Mouse (Mus musculus): ENCODE results near the gene Pou2f1. TPM values are rescaled to one million over a fixed set of nuclear protein-coding genes. Genes with fewer than 3 reads are reported as not detected.

The Pou2f1 gene
- total and polyA plus RNA-seq, 3 experiments: 4.6 to 10.2 TPM; not detected in 1

GRCm38 (mm10) chr1:166045060-166045893 is 42.8 kb upstream of the Pou2f1 start:
- Histone ChIP-seq H3K4me1 (ENCODE audit: control insufficient read depth in 1 of 2, insufficient read depth in 2 of 2, low read length in 2 of 2) (no peaks in the 10 kb centered on the region; a peak in 1 of 4 replicates), H3K27ac (ENCODE audit: control insufficient read depth, low read depth, low read length) (no peak overlapping the region), H3K9me3 (replicated peaks; ENCODE audit: insufficient read depth, low read length) (no peaks in the 10 kb centered on the region), H3K4me3 (ENCODE audit: control insufficient read depth in 1 of 2, insufficient read depth in 1 of 2, low read depth in 2 of 2, low read length in 2 of 2) (no peak overlapping the region), H3K9ac (ENCODE audit: control insufficient read depth, low read depth, low read length, poor library complexity, severe bottlenecking) (no peak overlapping the region), H3K27me3 (ENCODE audit: control insufficient read depth in 1 of 2, insufficient read depth in 2 of 2, low read length in 2 of 2) (peaks cover 0 to 5% of the 10 kb centered on the region in 2 experiments; a peak in 3 of 4 replicates), H3K79me2 (ENCODE audit: control insufficient read depth, insufficient read depth, low read length, poor library complexity) (no peaks in the 10 kb centered on the region), H3K36me3 (ENCODE audit: control insufficient read depth in 1 of 2, insufficient read depth in 2 of 2, low read length in 2 of 2) (no peaks in the 10 kb centered on the region)
- DNase-seq (ENCODE audit: low read depth, low spot score): no peak
- TF ChIP-seq SIN3A (IDR thresholded peaks at IDR 0.05; ENCODE audit: low read length): no peak

GRCm38 (mm10) chr1:166043451-166044149 is 41.1 kb upstream of the Pou2f1 start:
- DNase-seq (ENCODE audit: low read depth, low spot score): peak; percentile 50
- no peak overlapping the region for H3K27ac ChIP-seq (ENCODE audit: control insufficient read depth, low read depth, low read length)
- H3K36me3 ChIP-seq (ENCODE audit: control insufficient read depth in 1 of 2, insufficient read depth in 2 of 2, low read length in 2 of 2): no peaks in the 10 kb centered on the region
- no peaks in the 10 kb centered on the region; a peak in 1 of 4 replicates for H3K4me1 ChIP-seq (ENCODE audit: control insufficient read depth in 1 of 2, insufficient read depth in 2 of 2, low read length in 2 of 2)
- H3K27me3 ChIP-seq (ENCODE audit: control insufficient read depth in 1 of 2, insufficient read depth in 2 of 2, low read length in 2 of 2): peaks cover 0 to 2% of the 10 kb centered on the region in 2 experiments; a peak in 2 of 4 replicates
- H3K4me3 ChIP-seq (ENCODE audit: control insufficient read depth in 1 of 2, insufficient read depth in 1 of 2, low read depth in 2 of 2, low read length in 2 of 2): no peak overlapping the region
- TF ChIP-seq EP300 (IDR thresholded peaks at IDR 0.05; ENCODE audit: low read depth in 1 of 2, low read length in 2 of 2) (peak in 1 of 2 experiments; percentile 27; a peak in 1 of 4 replicates), TCF12 (IDR thresholded peaks at IDR 0.05; ENCODE audit: low read depth, low read length) (0 out of 2 replicates have a peak, but pooled peaks have one; percentile 13), RCOR1 (IDR thresholded peaks at IDR 0.05; ENCODE audit: low read depth, low read length) (peak; percentile 71), NELFE (IDR thresholded peaks at IDR 0.05; ENCODE audit: low read depth, low read length) (no peak)
- no peaks in the 10 kb centered on the region for H3K9me3 ChIP-seq (replicated peaks; ENCODE audit: insufficient read depth, low read length)
- no peaks in the 10 kb centered on the region for H3K79me2 ChIP-seq (ENCODE audit: control insufficient read depth, insufficient read depth, low read length, poor library complexity)
- H3K9ac ChIP-seq (ENCODE audit: control insufficient read depth, low read depth, low read length, poor library complexity, severe bottlenecking): no peak overlapping the region

- no peaks in the 10 kb centered on the region; a peak in 2 of 4 replicates for H3K27me3 ChIP-seq (ENCODE audit: control insufficient read depth in 1 of 2, insufficient read depth in 2 of 2, low read length in 2 of 2)
- DNase-seq (ENCODE audit: low read depth, low spot score): no peak
- H3K27ac ChIP-seq (ENCODE audit: control insufficient read depth, low read depth, low read length): no peak overlapping the region
- no peak overlapping the region for H3K4me3 ChIP-seq (ENCODE audit: control insufficient read depth in 1 of 2, insufficient read depth in 1 of 2, low read depth in 2 of 2, low read length in 2 of 2)
- H3K79me2 ChIP-seq (ENCODE audit: control insufficient read depth, insufficient read depth, low read length, poor library complexity): no peaks in the 10 kb centered on the region
- H3K36me3 ChIP-seq (ENCODE audit: control insufficient read depth in 1 of 2, insufficient read depth in 2 of 2, low read length in 2 of 2): no peaks in the 10 kb centered on the region
- H3K9ac ChIP-seq (ENCODE audit: control insufficient read depth, low read depth, low read length, poor library complexity, severe bottlenecking): no peak overlapping the region
- no peaks in the 10 kb centered on the region; a peak in 1 of 4 replicates for H3K4me1 ChIP-seq (ENCODE audit: control insufficient read depth in 1 of 2, insufficient read depth in 2 of 2, low read length in 2 of 2)
- H3K9me3 ChIP-seq (replicated peaks; ENCODE audit: insufficient read depth, low read length): no peaks in the 10 kb centered on the region
- no peak for TF ChIP-seq USF1 (IDR thresholded peaks at IDR 0.05; ENCODE audit: low read depth, low read length)
- no peak for TF ChIP-seq GABPA (IDR thresholded peaks at IDR 0.05; ENCODE audit: low read depth, low read length)
- no peak for TF ChIP-seq ZC3H11A (IDR thresholded peaks at IDR 0.05; ENCODE audit: low read depth, low read length)
- no peak for TF ChIP-seq CHD2 (IDR thresholded peaks at IDR 0.05; ENCODE audit: low read length)
- TF ChIP-seq ZNF384 (IDR thresholded peaks at IDR 0.05; ENCODE audit: low read depth, low read length): no peak
These were observed 39.0 kb upstream of the Pou2f1 start for GRCm38 (mm10) chr1:166041501-166041900.

All from MEL (cell line).